Mouse (Mus musculus) limb, embryonic 15.5 days (tissue): ENCODE measurements around the gene Calm2. TPM values are rescaled to one million over a fixed set of nuclear protein-coding genes. Genes with fewer than 3 reads are reported as not detected.

Source experiments
- ATAC-seq: fragments of 200-750 bp; cut with Nextera tagmentation; 2 replicates; pipeline ENCODE4 v1.8.0; 2017; ENCODE audit warnings: low read depth, moderate TSS enrichment; ENCODE audit not compliant: insufficient number of reproducible peaks, low FRiP score, low TSS enrichment
- H3K27ac ChIP-seq: fragments of 300-500 bp; sonication (generic); 2 replicates; pipeline ENCODE4 v1.5.1; 2015; ENCODE audit warnings: moderate library complexity, mild to moderate bottlenecking, inconsistent platforms
- H3K27me3 ChIP-seq: fragments of 300-500 bp; sonication (generic); 2 replicates; pipeline ENCODE4 v1.6.1; 2015; ENCODE audit warnings: inconsistent platforms
- H3K36me3 ChIP-seq: fragments of 300-500 bp; sonication (generic); 2 replicates; pipeline ENCODE4 v1.6.1; 2015; ENCODE audit warnings: inconsistent platforms
- H3K4me1 ChIP-seq: fragments of 300-500 bp; sonication (generic); 2 replicates; pipeline ENCODE4 v1.6.1; 2015; ENCODE audit warnings: inconsistent platforms
- H3K4me2 ChIP-seq: fragments of 300-500 bp; sonication (generic); 2 replicates; pipeline ENCODE4 v1.6.1; 2015; ENCODE audit warnings: mild to moderate bottlenecking, inconsistent platforms
- H3K4me3 ChIP-seq: fragments of 300-500 bp; sonication (generic); 2 replicates; pipeline ENCODE4 v1.5.1; 2015; ENCODE audit warnings: mild to moderate bottlenecking, inconsistent platforms
- H3K9ac ChIP-seq: fragments of 300-500 bp; sonication (generic); 2 replicates; pipeline ENCODE4 v1.6.1; 2015; ENCODE audit warnings: inconsistent platforms
- H3K9me3 ChIP-seq: fragments of 300-500 bp; sonication (generic); 2 replicates; pipeline ENCODE4 v1.6.1; 2016; ENCODE audit warnings: inconsistent platforms
- WGBS: fragments of 180-500 bp; shearing (Covaris S2); methylation state at CpG from one replicate; pipeline ENCODE4 v1.1.7; 2015; 5-methylcytosine and 5-hydroxymethylcytosine counted together
- polyA plus RNA-seq: library from polyadenylated mRNA; unstranded; fragments of >200 nt; fragmentation: Nextera tagmentation; extraction: Ambion mirVana; gene quantifications from 2 replicates; pipeline ENCODE4 v1.2.1, GENCODE M21; 2015

Calm2 gene
- 938 and 964 TPM in 2 replicates for polyA plus RNA-seq

DNA sequence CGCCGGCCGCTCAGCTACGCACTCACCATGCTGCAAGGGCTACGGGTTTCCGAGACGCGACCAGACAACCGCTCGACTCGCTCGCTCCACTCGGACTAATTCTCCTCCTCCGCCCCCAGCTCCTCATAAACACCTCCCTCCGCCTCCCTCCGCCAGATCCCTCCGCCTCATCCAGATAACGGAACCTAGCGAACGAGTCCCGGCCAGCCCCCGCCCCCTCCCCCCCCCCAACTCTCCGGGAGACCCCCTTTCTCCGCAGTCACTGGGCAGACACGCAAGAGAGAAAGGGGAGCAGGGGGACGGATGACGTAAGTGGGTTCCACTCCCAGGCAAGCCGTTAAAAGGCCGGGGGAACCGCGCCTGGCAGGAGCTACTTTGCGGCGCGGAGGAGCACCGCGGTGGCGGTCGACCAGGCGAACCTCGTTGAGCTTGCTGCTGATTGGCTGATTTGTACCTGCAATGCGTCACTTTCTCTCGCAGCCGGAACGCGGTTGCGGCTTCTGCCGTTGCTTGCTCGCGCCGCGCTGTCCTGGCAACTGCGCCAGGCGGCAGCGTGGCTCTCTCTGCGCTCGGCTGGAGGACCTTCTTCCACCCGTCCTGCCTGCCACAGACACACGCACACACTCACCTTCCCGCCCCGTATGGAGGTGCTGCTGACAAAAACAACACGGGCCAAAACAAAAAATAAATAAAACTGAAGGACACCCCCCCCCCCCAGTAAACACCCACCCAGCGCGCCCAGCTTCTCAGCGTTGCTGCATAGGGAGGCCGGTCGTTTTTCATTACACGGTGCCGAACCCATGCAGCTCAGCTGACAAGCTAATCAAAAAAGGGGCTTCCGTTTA, at the start of gene Calm2:
Gene Calm2 (minus strand): TSS at position 169 of the 845 bp plus-strand sequence.
- ATAC-seq = peak; percentile 92
- no peaks in the 10 kb centered on the region for H3K9me3 ChIP-seq
- H3K36me3 ChIP-seq = no peaks in the 10 kb centered on the region
- no peaks in the 10 kb centered on the region for H3K27me3 ChIP-seq
- H3K27ac ChIP-seq = peak within 1 kb of the TSS; percentile 97
- peaks cover 20% of the 10 kb centered on the region for H3K4me1 ChIP-seq
- WGBS = under 1% methylated on average over 67 of the region's 69 CpGs
- peak within 1 kb of the TSS; percentile 90 for H3K4me3 ChIP-seq
- H3K9ac ChIP-seq = peak within 1 kb of the TSS; percentile 92
- H3K4me2 ChIP-seq = peak within 1 kb of the TSS; percentile 62

DNA sequence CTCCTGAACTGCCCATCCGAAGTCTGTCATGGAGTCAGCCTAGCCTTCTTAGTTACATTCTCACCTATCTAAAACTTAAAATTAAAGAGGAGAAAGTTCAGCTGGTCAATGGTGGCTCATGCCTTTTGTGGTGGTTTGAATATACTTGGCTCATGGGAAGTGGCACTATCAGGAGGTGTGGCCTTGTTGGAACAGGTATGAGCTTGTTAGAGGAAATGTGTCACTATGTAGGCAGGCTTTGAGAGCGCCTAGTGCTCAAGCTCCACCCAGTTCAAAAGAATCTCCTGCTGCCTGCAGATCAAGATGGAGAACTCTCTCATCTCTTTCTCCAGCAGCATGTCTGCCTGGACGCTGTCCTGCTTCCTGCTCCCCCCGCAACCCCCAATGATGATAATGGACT, 48.8 kb upstream of the Calm2 start:
- no peak for ATAC-seq
- no peak overlapping the region for H3K4me2 ChIP-seq
- H3K9me3 ChIP-seq = no peaks in the 10 kb centered on the region
- H3K4me1 ChIP-seq = no peaks in the 10 kb centered on the region
- H3K27me3 ChIP-seq = 0 out of 2 replicates have a peak, but pooled peaks cover 6% of the 10 kb centered on the region
- H3K9ac ChIP-seq = no peak overlapping the region
- H3K27ac ChIP-seq = no peak overlapping the region
- 88% methylated on average over 4 of the region's 4 CpGs for whole genome bisulfite sequencing
- H3K4me3 ChIP-seq = no peak overlapping the region
- H3K36me3 ChIP-seq = no peaks in the 10 kb centered on the region

DNA sequence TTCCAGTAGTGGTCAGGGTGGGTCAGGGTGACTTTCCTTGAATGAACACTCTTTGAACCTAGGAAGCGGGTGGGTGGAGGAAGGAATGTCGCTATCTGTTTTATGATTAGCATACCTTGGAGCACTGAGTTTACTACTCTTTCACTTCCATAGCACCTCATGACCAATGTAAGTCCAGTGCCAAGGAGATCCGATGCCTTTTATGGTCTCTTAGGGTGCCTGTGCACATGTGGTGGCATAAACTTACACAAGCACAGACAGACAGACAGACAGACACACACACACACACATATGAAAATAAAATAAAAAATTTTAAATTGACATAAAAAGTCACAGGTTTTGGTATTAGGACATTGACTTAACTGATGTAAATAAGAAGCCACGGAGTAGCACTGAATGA, 47.6 kb upstream of the Calm2 start:
- Histone ChIP-seq H3K27me3 (no peaks in the 10 kb centered on the region), H3K9ac (no peak overlapping the region), H3K27ac (no peak overlapping the region), H3K4me1 (no peaks in the 10 kb centered on the region), H3K4me3 (no peak overlapping the region), H3K4me2 (no peak overlapping the region), H3K9me3 (no peaks in the 10 kb centered on the region), H3K36me3 (no peaks in the 10 kb centered on the region)
- WGBS = 87% methylated on average over 4 of the region's 4 CpGs
- ATAC-seq = no peak

DNA sequence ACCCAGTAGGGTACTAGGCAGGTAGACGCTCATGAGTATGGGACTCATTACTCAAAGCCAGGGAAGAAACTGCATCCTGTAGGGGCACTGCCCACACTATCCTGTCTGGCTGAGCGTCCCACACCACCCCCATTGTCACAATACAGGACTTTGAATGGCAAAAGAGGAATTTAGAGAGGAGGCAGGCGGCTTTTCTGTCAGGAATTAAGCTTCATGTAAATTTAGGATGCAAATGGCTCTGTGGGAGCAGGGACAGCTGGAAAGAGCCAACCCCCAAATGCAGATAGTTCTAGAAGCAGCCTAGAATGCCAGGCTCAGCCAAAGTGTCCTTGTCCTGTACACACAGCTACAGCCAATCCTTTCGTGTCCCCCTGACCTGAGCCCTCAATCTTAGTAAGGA, 45.6 kb upstream of the Calm2 start:
- 58% methylated on average over 4 of the region's 4 CpGs for WGBS
- no peak overlapping the region for H3K4me2 ChIP-seq
- ATAC-seq = no peak
- no peak overlapping the region for H3K4me3 ChIP-seq
- H3K36me3 ChIP-seq = no peaks in the 10 kb centered on the region
- no peak overlapping the region for H3K27ac ChIP-seq
- H3K9ac ChIP-seq = no peak overlapping the region
- H3K27me3 ChIP-seq = no peaks in the 10 kb centered on the region
- H3K4me1 ChIP-seq = no peaks in the 10 kb centered on the region
- H3K9me3 ChIP-seq = no peaks in the 10 kb centered on the region

DNA sequence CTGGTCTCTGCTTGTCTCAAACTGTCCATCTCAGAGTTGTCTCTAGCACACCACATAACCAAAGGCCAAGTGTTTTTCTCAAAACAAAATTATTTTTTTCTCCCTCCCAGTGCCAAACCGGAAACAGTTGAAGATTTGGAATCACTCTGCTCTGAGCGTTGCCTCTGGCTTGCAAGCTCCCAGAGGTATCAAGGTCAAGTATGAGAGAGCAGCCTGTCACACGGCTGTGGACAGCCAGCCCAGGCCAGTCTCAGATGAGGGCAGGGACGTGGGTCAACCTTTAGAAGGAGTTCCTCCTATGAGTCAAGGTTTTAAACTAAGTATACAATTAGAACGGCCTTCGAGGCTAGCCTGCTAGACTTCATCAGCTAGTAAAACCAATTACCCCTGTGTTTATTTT, 43.6 kb upstream of the Calm2 start:
- no peak overlapping the region for H3K27ac ChIP-seq
- no peak overlapping the region for H3K4me3 ChIP-seq
- no peaks in the 10 kb centered on the region for H3K9me3 ChIP-seq
- WGBS = 41% methylated on average over 6 of the region's 6 CpGs
- H3K4me2 ChIP-seq = no peak overlapping the region
- H3K9ac ChIP-seq = no peak overlapping the region
- no peaks in the 10 kb centered on the region for H3K27me3 ChIP-seq
- H3K36me3 ChIP-seq = no peaks in the 10 kb centered on the region
- H3K4me1 ChIP-seq = no peaks in the 10 kb centered on the region
- no peak for ATAC-seq

DNA sequence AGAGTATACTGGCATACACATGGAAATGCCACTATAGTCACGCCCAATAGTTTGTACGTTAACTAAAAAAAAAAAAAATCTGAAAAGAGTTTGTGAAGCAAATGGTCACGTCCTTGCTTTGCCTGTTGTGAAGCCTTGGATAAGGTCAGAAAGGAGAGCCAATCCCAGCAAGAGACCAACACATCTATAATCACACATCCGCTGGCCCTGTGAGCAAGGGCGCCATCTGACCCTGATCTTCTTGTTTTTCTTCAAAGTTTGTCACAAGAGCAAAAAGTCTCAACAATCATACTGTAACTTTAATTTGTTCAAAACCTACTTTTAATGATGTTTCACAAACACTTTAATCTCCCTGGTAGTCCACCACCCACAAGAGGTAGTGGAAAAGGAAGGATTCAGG, 39.0 kb upstream of the Calm2 start:
- WGBS = 91% methylated on average over 5 of the region's 5 CpGs
- H3K4me1 ChIP-seq = no peaks in the 10 kb centered on the region
- no peaks in the 10 kb centered on the region for H3K36me3 ChIP-seq
- H3K27ac ChIP-seq = no peak overlapping the region
- H3K9ac ChIP-seq = no peak overlapping the region
- no peak for ATAC-seq
- H3K4me3 ChIP-seq = no peak overlapping the region
- H3K4me2 ChIP-seq = no peak overlapping the region
- H3K9me3 ChIP-seq = no peaks in the 10 kb centered on the region
- no peaks in the 10 kb centered on the region for H3K27me3 ChIP-seq

DNA sequence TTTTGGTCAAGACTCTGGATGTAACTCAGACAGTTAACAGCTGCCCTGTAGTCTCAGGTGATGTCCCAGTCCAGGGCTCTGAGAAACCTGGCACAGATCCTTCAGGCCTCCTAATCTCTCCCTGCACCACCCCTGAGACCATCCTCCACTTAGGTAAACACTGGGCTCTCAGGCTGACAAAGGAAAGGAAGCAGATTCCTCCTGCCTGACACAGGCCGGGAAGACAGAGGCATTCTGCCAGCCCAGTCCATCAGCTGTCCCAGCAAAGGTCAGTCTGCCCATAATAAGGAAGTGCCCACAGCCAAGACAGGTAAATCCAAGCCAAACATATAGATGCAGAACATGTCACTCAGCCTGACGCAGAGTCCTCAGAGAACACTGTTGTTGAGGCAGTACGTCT, 36.1 kb upstream of the Calm2 start:
- Histone ChIP-seq H3K27me3 (no peaks in the 10 kb centered on the region), H3K9ac (no peak overlapping the region), H3K36me3 (no peaks in the 10 kb centered on the region), H3K9me3 (no peaks in the 10 kb centered on the region), H3K27ac (no peak overlapping the region), H3K4me3 (no peak overlapping the region), H3K4me1 (peaks cover 6% of the 10 kb centered on the region; the same call in 1 of the 2 replicates), H3K4me2 (no peak overlapping the region)
- ATAC-seq = no peak
- 66% methylated on average over 3 of the region's 3 CpGs for WGBS

DNA sequence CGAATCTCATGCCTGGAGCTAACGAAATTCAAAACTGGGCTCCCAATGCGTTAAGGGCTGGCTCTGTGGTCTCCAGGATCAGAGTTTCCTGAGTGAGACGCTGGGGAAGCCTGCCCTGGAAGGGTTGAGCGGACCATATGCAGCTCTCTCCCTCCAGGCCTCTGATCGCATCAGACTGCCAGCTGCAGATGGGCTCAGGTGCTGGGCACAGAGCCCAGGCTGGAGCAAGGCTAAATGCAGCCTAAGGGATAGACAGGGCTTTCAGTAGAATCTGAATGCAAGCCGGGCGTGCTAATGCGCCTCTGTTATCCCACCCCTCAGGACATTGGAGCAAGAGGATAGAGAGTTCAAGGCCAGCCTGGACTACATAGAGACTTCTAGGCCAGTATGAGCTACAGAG, 31.8 kb upstream of the Calm2 start:
- WGBS = 46% methylated on average over 9 of the region's 9 CpGs
- ATAC-seq = peak; percentile 41; the same call in 1 of the 2 replicates
- H3K4me2 ChIP-seq = no peak overlapping the region

DNA sequence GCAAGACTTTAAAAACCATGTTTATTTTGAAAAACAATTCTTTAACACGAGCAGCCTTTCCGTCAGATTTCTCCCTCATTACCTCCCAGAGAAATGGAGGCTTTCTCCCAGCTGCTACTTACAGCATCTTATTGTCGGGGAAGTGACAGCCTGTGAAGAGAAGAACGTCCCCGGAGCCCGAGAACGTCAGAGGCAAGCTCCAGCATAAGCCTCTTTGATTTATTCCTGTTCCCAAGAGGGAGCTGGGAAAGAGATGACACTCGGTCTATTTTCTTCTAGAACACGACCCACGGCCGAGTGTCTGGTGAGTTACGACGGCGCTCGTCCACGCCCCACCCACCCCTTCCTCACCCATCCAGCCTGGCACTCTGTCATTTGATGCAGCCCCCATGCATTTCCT, 30.9 kb upstream of the Calm2 start:
- WGBS = 57% methylated on average over 16 of the region's 16 CpGs
- H3K27ac ChIP-seq = no peak overlapping the region
- H3K4me2 ChIP-seq = no peak overlapping the region
- H3K4me1 ChIP-seq = peaks cover 38% of the 10 kb centered on the region
- H3K36me3 ChIP-seq = no peaks in the 10 kb centered on the region
- no peak overlapping the region for H3K4me3 ChIP-seq
- H3K9me3 ChIP-seq = no peaks in the 10 kb centered on the region
- no peak overlapping the region for H3K9ac ChIP-seq
- H3K27me3 ChIP-seq = no peaks in the 10 kb centered on the region
- ATAC-seq = no peak

More for the DNA sequence above, 31.8 kb upstream of the Calm2 start:
- Histone ChIP-seq H3K9me3 (no peaks in the 10 kb centered on the region), H3K4me3 (no peak overlapping the region), H3K9ac (no peak overlapping the region), H3K27ac (peak overlapping the region; percentile 30; the same call in 1 of the 2 replicates), H3K36me3 (no peaks in the 10 kb centered on the region), H3K4me1 (peaks cover 30% of the 10 kb centered on the region), H3K27me3 (no peaks in the 10 kb centered on the region)

DNA sequence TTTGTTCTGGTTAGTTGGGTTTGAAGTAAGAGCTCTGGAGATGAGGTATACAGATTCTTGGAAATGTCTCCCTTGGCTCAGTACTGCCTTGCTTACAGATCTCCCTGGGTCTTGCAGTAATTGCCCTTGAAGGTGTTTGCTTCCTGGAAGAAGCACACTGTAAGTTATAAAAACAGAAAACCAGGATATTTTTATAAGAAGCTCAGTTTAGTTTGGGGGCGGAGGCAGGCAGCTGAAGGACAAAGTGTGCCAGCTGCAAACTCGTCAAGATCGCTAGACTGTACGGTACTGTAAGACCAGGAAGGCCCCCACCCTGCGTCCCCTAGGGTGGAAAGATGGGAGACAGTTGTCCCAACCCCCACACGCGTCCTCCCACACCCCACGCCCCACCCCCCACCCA, 28.6 kb upstream of the Calm2 start:
- Histone ChIP-seq H3K9ac (no peak overlapping the region), H3K4me3 (no peak overlapping the region), H3K4me2 (no peak overlapping the region), H3K9me3 (no peaks in the 10 kb centered on the region), H3K36me3 (no peaks in the 10 kb centered on the region), H3K27me3 (0 out of 2 replicates have a peak, but pooled peaks cover 9% of the 10 kb centered on the region), H3K27ac (no peak overlapping the region), H3K4me1 (peaks cover 38% of the 10 kb centered on the region)
- no peak for ATAC-seq
- WGBS = 48% methylated on average over 8 of the region's 8 CpGs

DNA sequence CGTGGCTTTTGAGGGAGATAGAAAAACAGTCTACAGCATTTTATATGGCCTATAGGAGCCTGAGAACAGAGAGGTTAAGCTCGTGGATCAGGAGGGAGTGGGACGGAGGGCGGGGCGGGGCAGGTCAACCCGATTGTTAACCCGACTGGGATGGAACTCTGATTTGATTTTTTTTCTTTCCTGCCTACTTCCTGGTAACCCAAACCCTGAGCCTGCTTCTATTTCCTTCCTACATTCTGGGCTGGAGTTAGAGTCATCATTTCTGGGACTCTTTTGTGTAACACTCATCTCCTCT, 27.7 kb upstream of the Calm2 start:
- Histone ChIP-seq H3K4me2 (peak overlapping the region; percentile 75), H3K36me3 (no peaks in the 10 kb centered on the region), H3K27ac (no peak overlapping the region), H3K9me3 (no peaks in the 10 kb centered on the region), H3K4me1 (peaks cover 38% of the 10 kb centered on the region), H3K27me3 (0 out of 2 replicates have a peak, but pooled peaks cover 9% of the 10 kb centered on the region), H3K9ac (peak overlapping the region; percentile 31; the same call in 1 of the 2 replicates), H3K4me3 (peak overlapping the region; percentile 33)
- 9% methylated on average over 7 of the region's 7 CpGs for WGBS
- peak; percentile 13; the same call in 1 of the 2 replicates for ATAC-seq

DNA sequence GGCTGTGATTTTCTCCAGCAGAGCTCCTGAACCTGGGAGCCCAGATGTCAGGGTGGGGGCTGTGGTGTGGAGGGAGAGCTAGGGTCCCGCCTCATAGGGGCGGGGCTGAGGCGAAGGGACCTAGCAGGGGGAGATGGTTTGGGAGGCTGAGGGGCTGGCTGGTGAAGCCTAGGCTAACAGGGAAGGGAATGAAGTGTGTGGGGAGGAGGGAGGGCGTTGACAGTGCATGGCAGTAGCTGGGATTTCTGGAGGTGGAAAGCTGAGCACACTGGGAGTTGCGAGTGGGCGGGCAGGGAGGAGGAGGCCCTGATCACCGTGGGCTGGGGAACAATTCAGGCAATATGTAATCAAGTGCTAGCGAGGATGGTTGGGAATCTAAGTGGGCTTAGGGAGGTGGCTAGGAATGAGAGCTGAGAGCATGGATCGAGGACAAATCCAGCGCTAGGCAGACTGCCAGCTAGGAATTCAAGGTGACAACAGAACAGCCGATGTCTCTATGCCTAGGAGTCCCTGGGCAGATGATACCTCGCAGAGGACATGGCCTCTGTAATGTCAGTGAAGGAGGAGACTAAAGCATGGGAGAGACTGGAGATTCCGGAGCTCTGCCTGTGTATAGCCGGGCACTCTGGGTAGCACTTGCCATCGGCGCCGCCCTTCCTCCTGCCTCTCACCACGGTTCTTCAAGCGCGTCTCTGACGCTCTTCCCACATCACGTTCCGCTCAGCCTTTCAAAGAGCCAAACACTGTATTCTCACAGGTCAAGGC, 27.2 kb upstream of the Calm2 start:
- peak; percentile 75 for ATAC-seq
- Histone ChIP-seq H3K9ac (peak overlapping the region; percentile 31; the same call in 1 of the 2 replicates), H3K4me1 (peaks cover 38% of the 10 kb centered on the region), H3K4me3 (peak overlapping the region; percentile 33), H3K36me3 (no peaks in the 10 kb centered on the region), H3K4me2 (peak overlapping the region; percentile 75), H3K27ac (peak overlapping the region; percentile 34; the same call in 1 of the 2 replicates), H3K9me3 (no peaks in the 10 kb centered on the region), H3K27me3 (0 out of 2 replicates have a peak, but pooled peaks cover 9% of the 10 kb centered on the region)
- WGBS = under 1% methylated on average over 23 of the region's 23 CpGs
